Mouse (Mus musculus) cortical plate, adult 2 months (tissue): ENCODE results near the gene Gm28845.

Source experiments
- CTCF ChIP-seq: fragments of 200-500 bp; IDR thresholded peaks from 2 replicates; pipeline ENCODE4 v1.5.1; 2011; ENCODE audit warnings: mild to moderate bottlenecking, control low read depth, low read length; ENCODE audit not compliant: insufficient read depth; ENCODE audit errors: extremely low read depth
- POLR2A ChIP-seq: fragments of 200-500 bp; IDR thresholded peaks from 2 replicates; pipeline ENCODE4 v1.6.1; 2011; ENCODE audit warnings: mild to moderate bottlenecking, low read length, control low read depth; ENCODE audit not compliant: insufficient read depth; ENCODE audit errors: extremely low read depth

DNA sequence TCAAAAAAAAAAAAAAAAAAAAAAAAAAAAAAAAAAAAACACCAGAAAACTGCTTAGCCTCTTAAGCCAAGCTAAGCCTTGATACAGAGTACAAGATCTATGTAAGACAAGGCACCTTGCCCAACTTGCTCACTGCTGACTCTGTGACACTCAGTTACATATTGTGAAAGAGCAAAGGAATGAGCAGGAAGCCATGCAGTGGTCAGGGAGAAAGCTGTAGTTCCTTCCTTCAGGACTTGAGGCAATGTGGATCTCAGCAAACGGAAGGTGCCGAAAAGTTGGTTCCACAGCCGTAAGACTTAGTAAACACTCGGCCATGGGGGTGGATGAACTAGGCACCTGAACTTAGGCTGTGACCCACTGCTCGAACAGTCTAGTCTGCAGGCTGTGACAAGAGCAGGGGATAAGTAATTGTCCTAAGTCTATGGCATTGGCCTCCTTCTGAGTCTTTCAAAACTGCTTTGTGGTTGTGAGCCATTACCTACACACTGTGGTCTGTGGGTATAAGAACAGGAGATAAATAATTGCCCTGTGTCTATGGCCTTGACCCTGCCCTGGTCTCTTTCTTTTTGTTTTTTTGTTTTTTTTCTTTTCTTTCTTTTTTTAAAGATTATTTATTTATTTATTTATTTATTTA lies 5.7 kb downstream of the Gm28845 start:
- no peak for TF ChIP-seq CTCF
- TF ChIP-seq POLR2A: no peak
